In the genomic region with DNA sequence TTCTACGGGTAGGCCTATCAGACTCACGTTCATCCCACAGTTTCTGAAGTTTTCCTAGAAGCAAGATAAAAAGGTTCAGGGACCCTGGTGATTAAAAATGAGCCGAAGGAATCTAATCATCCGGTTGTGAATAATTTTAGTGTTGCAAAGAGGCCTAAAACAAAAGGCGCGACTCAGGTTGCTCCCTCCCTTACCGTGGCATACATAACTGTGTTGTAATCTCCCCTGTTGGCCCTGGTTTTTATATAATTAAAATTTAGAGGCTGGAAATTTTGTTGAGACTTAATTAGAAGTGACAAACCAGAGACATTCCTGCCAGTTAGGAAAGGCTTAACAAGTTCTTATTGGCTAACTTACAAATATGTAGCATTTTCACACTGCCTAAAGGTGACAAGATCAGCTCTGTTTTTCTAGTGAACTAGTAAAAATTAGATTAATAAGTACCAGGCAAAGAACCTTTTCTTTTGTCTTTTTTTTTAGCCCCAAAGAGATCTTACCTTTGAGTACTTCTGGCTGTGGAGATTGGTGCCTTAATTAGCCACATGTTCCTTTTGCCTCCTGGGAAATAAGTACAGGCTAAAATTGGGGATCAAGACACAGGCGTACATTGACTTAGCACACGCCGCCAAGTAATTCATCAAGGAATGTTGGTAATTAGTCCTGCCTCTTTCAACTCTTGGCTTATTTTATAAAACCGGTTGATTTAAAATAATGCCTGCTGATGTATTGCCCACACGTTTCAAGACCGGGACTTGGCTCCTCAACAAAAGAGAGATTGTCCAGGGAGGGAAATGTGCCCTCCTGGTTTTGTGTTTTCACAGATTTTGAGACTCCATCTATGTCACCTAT, we compare ENCODE assay signal across 30 mouse cellular contexts.
DNase-seq lines count a peak whose midpoint lies in the region; ATAC-seq and TF ChIP-seq lines count a peak whose summit lies in the region.
"Had no signal": no experiment of that assay in that cellular context is flagged by ENCODE, and none has a peak within 500 bp of the region (broad histone marks: within the 10 kb centered on the region; RNA-seq: fewer than 3 reads in every experiment).

No protein-coding gene starts in this region.

- H3K4me1 ChIP-seq in hindbrain, postnatal 0 days (ENCODE audit: insufficient read depth, low read length): no peaks in the 10 kb centered on the region
- H3K4me1 ChIP-seq in hindbrain, embryonic 13.5 days (replicated peaks): peaks cover 11% of the 10 kb centered on the region
- peaks cover 7% of the 10 kb centered on the region; the same call in 1 of the 2 replicates for H3K4me1 ChIP-seq in forebrain, embryonic 11.5 days (replicated peaks; ENCODE audit: control insufficient read depth, insufficient read depth, low read length)
- H3K4me1 ChIP-seq in forebrain, embryonic 16.5 days (replicated peaks; ENCODE audit: control insufficient read depth, insufficient read depth, low read length): peaks cover 7% of the 10 kb centered on the region
- H3K4me1 ChIP-seq: embryonic facial prominence, embryonic 15.5 days had no signal

- WGBS in hindbrain, postnatal 0 days: 42% methylated on average over 13 of the region's 13 CpGs
- 55% methylated on average over 13 of the region's 13 CpGs for WGBS in hindbrain, embryonic 13.5 days
- 32% methylated on average over 13 of the region's 13 CpGs for WGBS in forebrain, embryonic 11.5 days
- 17% methylated on average over 13 of the region's 13 CpGs for WGBS in forebrain, embryonic 16.5 days

- no peak for ATAC-seq in hindbrain, postnatal 0 days
- ATAC-seq in hindbrain, embryonic 13.5 days (ENCODE audit: low FRiP score): no peak
- peak; percentile 70; the same call in 1 of the 2 replicates for ATAC-seq in forebrain, embryonic 11.5 days (replicated peaks; ENCODE audit: low FRiP score)
- ATAC-seq in forebrain, embryonic 16.5 days: peak; percentile 43
- ATAC-seq in CD4-positive, CD25-positive, alpha-beta regulatory T cell, adult 4 months: no peak
- ATAC-seq: activated CD4-positive, CD25-positive, alpha-beta regulatory T cell, adult 4 months; liver, postnatal 0 days; lung, postnatal 0 days had no signal

- no peaks in the 10 kb centered on the region for H3K9me3 ChIP-seq in hindbrain, postnatal 0 days (ENCODE audit: low read length)
- H3K9me3 ChIP-seq in hindbrain, embryonic 13.5 days: no peaks in the 10 kb centered on the region
- H3K9me3 ChIP-seq in forebrain, embryonic 11.5 days (ENCODE audit: control insufficient read depth, low read length): no peaks in the 10 kb centered on the region
- H3K9me3 ChIP-seq in forebrain, embryonic 16.5 days (ENCODE audit: control insufficient read depth, low read length): no peaks in the 10 kb centered on the region
- H3K9me3 ChIP-seq: embryonic facial prominence, embryonic 15.5 days; midbrain, embryonic 12.5 days; neural tube, embryonic 13.5 days had no signal

- H3K9ac ChIP-seq in hindbrain, postnatal 0 days (replicated peaks; ENCODE audit: low read length): no peak overlapping the region
- H3K9ac ChIP-seq in hindbrain, embryonic 13.5 days: no peak overlapping the region
- no peak overlapping the region for H3K9ac ChIP-seq in forebrain, embryonic 11.5 days (ENCODE audit: low read length)
- no peak overlapping the region for H3K9ac ChIP-seq in forebrain, embryonic 16.5 days (replicated peaks; ENCODE audit: low read depth, low read length)
- H3K9ac ChIP-seq: embryonic facial prominence, embryonic 15.5 days; liver, postnatal 0 days; midbrain, embryonic 12.5 days; neural tube, embryonic 13.5 days had no signal

- no peaks in the 10 kb centered on the region for H3K36me3 ChIP-seq in hindbrain, postnatal 0 days (ENCODE audit: insufficient read depth, low read length)
- no peaks in the 10 kb centered on the region for H3K36me3 ChIP-seq in hindbrain, embryonic 13.5 days
- no peaks in the 10 kb centered on the region for H3K36me3 ChIP-seq in forebrain, embryonic 11.5 days (ENCODE audit: control insufficient read depth, insufficient read depth, low read length)
- no peaks in the 10 kb centered on the region for H3K36me3 ChIP-seq in forebrain, embryonic 16.5 days (ENCODE audit: control insufficient read depth, insufficient read depth)
- H3K36me3 ChIP-seq: embryonic facial prominence, embryonic 15.5 days; G1E; midbrain, embryonic 12.5 days; neural tube, embryonic 13.5 days had no signal

- no peaks in the 10 kb centered on the region for H3K27me3 ChIP-seq in hindbrain, postnatal 0 days (ENCODE audit: insufficient read depth, low read length)
- H3K27me3 ChIP-seq in hindbrain, embryonic 13.5 days: no peaks in the 10 kb centered on the region
- H3K27me3 ChIP-seq in forebrain, embryonic 11.5 days (ENCODE audit: control insufficient read depth, insufficient read depth, low read length): peaks cover 9% of the 10 kb centered on the region; the same call in 1 of the 2 replicates
- no peaks in the 10 kb centered on the region; the same call in 1 of the 2 replicates for H3K27me3 ChIP-seq in forebrain, embryonic 16.5 days (replicated peaks; ENCODE audit: control insufficient read depth, insufficient read depth, low read length)
- H3K27me3 ChIP-seq: CH12.LX; embryonic facial prominence, embryonic 15.5 days; midbrain, embryonic 12.5 days; neural tube, embryonic 13.5 days had no signal

- H3K4me2 ChIP-seq in hindbrain, postnatal 0 days (ENCODE audit: low read depth, low read length): no peak overlapping the region
- no peak overlapping the region for H3K4me2 ChIP-seq in hindbrain, embryonic 13.5 days
- H3K4me2 ChIP-seq in forebrain, embryonic 11.5 days (ENCODE audit: low read depth, low read length, severe bottlenecking): no peak overlapping the region
- H3K4me2 ChIP-seq in forebrain, embryonic 16.5 days (ENCODE audit: low read length): no peak overlapping the region
- H3K4me2 ChIP-seq: embryonic facial prominence, embryonic 15.5 days; liver, embryonic 11.5 days; midbrain, embryonic 12.5 days; neural tube, embryonic 13.5 days had no signal

- no peak overlapping the region for H3K27ac ChIP-seq in hindbrain, postnatal 0 days
- no peak overlapping the region for H3K27ac ChIP-seq in hindbrain, embryonic 13.5 days
- H3K27ac ChIP-seq in forebrain, embryonic 11.5 days (ENCODE audit: low read depth, low read length): 0 out of 2 replicates have a peak overlapping the region, but pooled peaks have one; percentile 37
- H3K27ac ChIP-seq in forebrain, embryonic 16.5 days (ENCODE audit: low read length): no peak overlapping the region
- H3K27ac ChIP-seq: embryonic facial prominence, embryonic 15.5 days; heart, adult 2 months; macrophage; midbrain, embryonic 12.5 days; neural tube, embryonic 13.5 days had no signal

- DNase-seq in hindbrain, postnatal 0 days (ENCODE audit: low spot score): peak; percentile 57
- DNase-seq in forebrain, embryonic 11.5 days (ENCODE audit: low spot score): no peak
- DNase-seq in retina, embryonic 14.5 days (ENCODE audit: low spot score): peak; percentile 30
- DNase-seq in kidney, adult 11 months: no peak
- DNase-seq: adrenal gland, postnatal 10 days; cerebellum, adult 8-10 months; cerebellum, postnatal 36 days; embryo, embryonic 11 days; gastrocnemius, postnatal 36 days; heart, adult 2 months; heart, postnatal 4 days; kidney, adult 18-20 months; kidney, postnatal 4 days; liver, postnatal 0 days; right cerebral cortex, adult 18-20 months; right cerebral cortex, postnatal 4 days; thymus, postnatal 25 days had no signal

- TF ChIP-seq CTCF in hindbrain, postnatal 0 days (IDR thresholded peaks at IDR 0.05; ENCODE audit: low read depth): no peak

- no peak overlapping the region for H3K4me3 ChIP-seq in hindbrain, postnatal 0 days (ENCODE audit: low read length)
- H3K4me3 ChIP-seq in hindbrain, embryonic 13.5 days: no peak overlapping the region
- no peak overlapping the region for H3K4me3 ChIP-seq in forebrain, embryonic 11.5 days (ENCODE audit: low read depth, low read length)
- H3K4me3 ChIP-seq in forebrain, embryonic 16.5 days (replicated peaks; ENCODE audit: low read length): no peak overlapping the region
- H3K4me3 ChIP-seq: embryonic facial prominence, embryonic 15.5 days; heart, adult 2 months; midbrain, embryonic 12.5 days; myocyte; neural tube, embryonic 13.5 days had no signal

Comparison
In these comparisons a context has a peak if more than half of its experiments do, and no peak if none do; other contexts are left out.
1. ATAC-seq: peak in forebrain, embryonic 11.5 days (single experiment) and forebrain, embryonic 16.5 days (single experiment); none in hindbrain, postnatal 0 days (single experiment), hindbrain, embryonic 13.5 days (single experiment) and CD4-positive, CD25-positive, alpha-beta regulatory T cell, adult 4 months (single experiment).
2. DNase-seq: peak in hindbrain, postnatal 0 days (single experiment) and retina, embryonic 14.5 days (single experiment); none in forebrain, embryonic 11.5 days (single experiment) and kidney, adult 11 months (single experiment).